Mouse (Mus musculus): ENCODE data around the gene Trp53tg5. TPM values are rescaled to one million over a fixed set of nuclear protein-coding genes. Genes with fewer than 3 reads are reported as not detected.
A peak's percentile ranks its signal among the peaks of the same experiment; 100 is the strongest.

Gene Trp53tg5
- total RNA-seq, 2 experiments from 2014 or later, result not detected

GRCm38 (mm10) chr2:164421306-164421705, 52.2 kb downstream of the Trp53tg5 start:
- intact Hi-C loops (cut with DNase I), result no loop called here
- DNase-seq, result no peak
- Histone ChIP-seq H3K27ac (peak overlapping the region; percentile 67; the same call in 1 of the 2 replicates), H3K4me3 (no peak overlapping the region)
- no peak for TF ChIP-seq CTCF (IDR thresholded peaks at IDR 0.05)

Other genes starting within 250 kb of the Trp53tg5 start
- gene Svs2, start 235.3 kb downstream of the Trp53tg5 start, total RNA-seq (2021), result not detected
- gene Svs3b, start 217.1 kb downstream of the Trp53tg5 start, total RNA-seq (2021), result not detected
- not detected for gene Svs4, start 195.3 kb downstream of the Trp53tg5 start, total RNA-seq (2021)
- not detected for gene Svs3a, start 184.5 kb downstream of the Trp53tg5 start, total RNA-seq (2021)
- not detected for gene Svs6, start 157.0 kb downstream of the Trp53tg5 start, total RNA-seq (2021)
- not detected for gene Svs5, start 141.0 kb downstream of the Trp53tg5 start, total RNA-seq (2021)
- under 1 TPM in 1 of 2 experiments, not detected in 1; 0.45 TPM for gene Slpi, start 84.6 kb downstream of the Trp53tg5 start, total RNA-seq (2021)
- not detected for gene Rbpjl, start 70.6 kb downstream of the Trp53tg5 start, total RNA-seq (2021)
- 1 to 10 TPM in 1 of 2 experiments, under 1 TPM in 1; 0.56 to 1.7 TPM for gene Matn4, start 68.6 kb downstream of the Trp53tg5 start, total RNA-seq (2021)
- gene Sdc4, start 29.8 kb downstream of the Trp53tg5 start, total RNA-seq (2021), result 10 to 100 TPM; 39.8 to 95.4 TPM
- 10 to 100 TPM; 21.7 to 24.7 TPM for gene Sys1, start 16.8 kb downstream of the Trp53tg5 start, total RNA-seq (2021)
- 1 to 10 TPM; 7.6 to 9.4 TPM for gene Gm20458, start 12.8 kb downstream of the Trp53tg5 start, total RNA-seq (2021)
- 10 to 100 TPM; 12.9 to 25.5 TPM for gene Dbndd2, start 12.4 kb upstream of the Trp53tg5 start, total RNA-seq (2021)
- gene Pigt, start 23.8 kb upstream of the Trp53tg5 start, total RNA-seq (2021), result 10 to 100 TPM; 27.2 to 33.5 TPM
- gene Wfdc2, start 88.7 kb upstream of the Trp53tg5 start, total RNA-seq (2021), result not detected
- gene Spint3, start 99.7 kb upstream of the Trp53tg5 start, total RNA-seq (2021), result not detected
- not detected for gene Wfdc6a, start 111.7 kb upstream of the Trp53tg5 start, total RNA-seq (2021)
- not detected for gene Eppin, start 119.9 kb upstream of the Trp53tg5 start, total RNA-seq (2021)
- not detected for gene Wfdc6b, start 139.8 kb upstream of the Trp53tg5 start, total RNA-seq (2021)
- not detected for gene Wfdc8, start 139.9 kb upstream of the Trp53tg5 start, total RNA-seq (2021)
- not detected for gene Wfdc16, start 165.1 kb upstream of the Trp53tg5 start, total RNA-seq (2021)
- not detected for gene Wfdc10, start 182.3 kb upstream of the Trp53tg5 start, total RNA-seq (2021)
- gene Wfdc9, start 182.9 kb upstream of the Trp53tg5 start, total RNA-seq (2021), result not detected
- not detected for gene Wfdc11, start 200.4 kb upstream of the Trp53tg5 start, total RNA-seq (2021)
- not detected for gene Wfdc13, start 211.4 kb upstream of the Trp53tg5 start, total RNA-seq (2021)
- gene Spint4, start 224.8 kb upstream of the Trp53tg5 start, total RNA-seq (2021), result not detected
- not detected for gene Spint5, start 241.6 kb upstream of the Trp53tg5 start, total RNA-seq (2021)

Measured in gastrocnemius, adult 2 months (tissue).